Mouse (Mus musculus) midbrain, embryonic 10.5 days (tissue): ENCODE results near the gene Vmn1r79. TPM values are rescaled to one million over a fixed set of nuclear protein-coding genes. Genes with fewer than 3 reads are reported as not detected.
"Not testable (repeated sequence)": the region's sequence is repeated elsewhere in the genome, so short reads cannot be mapped to it uniquely, and the experiment has no call there.

Experiments
- DNase-seq: peaks from one replicate; pipeline ENCODE4 v3.0.0-alpha.2; 2017; ENCODE audit warnings: low spot score
- H3K27ac ChIP-seq: fragments of 300-500 bp; sonication (generic); replicated peaks from 2 replicates; pipeline ENCODE4 v1.5.1; 2016; ENCODE audit warnings: mild to moderate bottlenecking
- H3K27me3 ChIP-seq: fragments of 300-500 bp; sonication (generic); 2 replicates; pipeline ENCODE4 v1.6.1; 2016; ENCODE audit warnings: low read depth, mild to moderate bottlenecking; ENCODE audit not compliant: poor library complexity, severe bottlenecking
- H3K36me3 ChIP-seq: fragments of 300-500 bp; sonication (generic); 2 replicates; pipeline ENCODE4 v1.6.1; 2016; ENCODE audit warnings: mild to moderate bottlenecking, moderate library complexity
- H3K4me1 ChIP-seq: fragments of 300-500 bp; sonication (generic); 2 replicates; pipeline ENCODE4 v1.6.1; 2016
- H3K4me3 ChIP-seq: fragments of 300-500 bp; sonication (generic); 2 replicates; pipeline ENCODE4 v1.5.1; 2016; ENCODE audit warnings: mild to moderate bottlenecking, moderate library complexity
- H3K9me3 ChIP-seq: fragments of 300-500 bp; sonication (generic); replicated peaks from 2 replicates; pipeline ENCODE4 v1.6.1; 2016; ENCODE audit warnings: mild to moderate bottlenecking
- WGBS: fragments of 180-500 bp; shearing (Covaris S2); methylation state at CpG from one replicate; pipeline ENCODE4 v1.1.7; 2016; 5-methylcytosine and 5-hydroxymethylcytosine counted together
- polyA plus RNA-seq: library from polyadenylated mRNA; unstranded; fragments of >200 nt; fragmentation: Nextera tagmentation; extraction: Ambion mirVana; gene quantifications from 2 replicates; pipeline ENCODE4 v1.2.1, GENCODE M21; 2016

The Vmn1r79 gene
- polyA plus RNA-seq = not detected in 2 replicates

DNA sequence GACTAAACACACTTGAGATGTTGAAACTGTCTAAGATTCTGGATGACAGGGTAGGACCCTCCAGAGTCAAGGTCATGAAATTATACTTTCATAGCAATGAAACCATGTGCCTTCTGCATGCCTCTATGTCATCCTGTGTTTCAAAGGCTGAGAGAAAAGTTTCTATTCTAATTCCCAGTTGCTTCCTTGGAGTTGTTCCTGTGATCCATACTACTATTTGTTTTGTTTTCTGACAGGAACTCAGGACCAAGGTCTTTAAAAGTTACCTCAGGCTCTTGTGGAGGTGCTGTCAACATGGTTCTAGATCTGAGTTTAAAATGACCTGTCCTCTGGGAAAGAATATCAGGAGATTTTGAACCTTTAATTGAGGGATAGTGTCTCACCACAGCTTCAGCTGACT, at the start of gene Vmn1r79:
TSS of gene Vmn1r79 (plus strand) at position 301 of the 400 bp plus-strand sequence.
- not testable (repeated sequence) for H3K9me3 ChIP-seq, DNase-seq, H3K4me3 ChIP-seq, H3K27me3 ChIP-seq, H3K36me3 ChIP-seq, H3K4me1 ChIP-seq, H3K27ac ChIP-seq

DNA sequence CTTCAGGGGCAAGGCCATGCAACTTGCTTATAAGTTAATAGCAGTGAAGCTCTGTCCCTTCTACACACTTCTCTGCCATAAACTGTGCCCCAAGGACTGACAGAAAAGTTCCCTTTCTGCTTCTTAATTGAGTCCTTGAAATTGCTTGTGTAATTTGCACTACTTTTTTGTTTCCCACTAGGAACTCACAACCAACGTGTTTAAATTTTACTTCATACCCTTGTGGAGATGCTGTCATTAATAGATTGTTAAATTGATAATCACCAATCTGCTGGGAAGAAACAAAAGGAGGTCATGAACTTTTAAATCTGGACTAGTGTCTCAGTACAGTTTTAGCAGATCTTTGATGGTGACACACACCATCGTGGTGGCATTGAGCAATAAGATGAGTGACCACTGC, 21.1 kb upstream of the Vmn1r79 start, which contains the start of gene Vmn1r78:
TSS of gene Vmn1r78 (plus strand) at position 301 of the 400 bp plus-strand sequence.
- Histone ChIP-seq H3K4me3 (no peak within 1 kb of the TSS), H3K27me3 (no peaks in the 10 kb centered on the region), H3K27ac (no peak within 1 kb of the TSS), H3K9me3 (peaks cover 14% of the 10 kb centered on the region; the same call in 1 of the 2 replicates), H3K36me3 (no peaks in the 10 kb centered on the region), H3K4me1 (no peaks in the 10 kb centered on the region)
- no peak for DNase-seq
- 70% methylated on average over 2 of the region's 2 CpGs for WGBS

- not testable (repeated sequence) for H3K27me3 ChIP-seq, H3K4me1 ChIP-seq, H3K4me3 ChIP-seq, H3K9me3 ChIP-seq, H3K27ac ChIP-seq, H3K36me3 ChIP-seq, DNase-seq
- 69% methylated on average over 1 of the region's 1 CpGs for WGBS
Measured at GRCm38 (mm10) chr7:12156463-12156862, 14.6 kb upstream of the Vmn1r79 start.

DNA sequence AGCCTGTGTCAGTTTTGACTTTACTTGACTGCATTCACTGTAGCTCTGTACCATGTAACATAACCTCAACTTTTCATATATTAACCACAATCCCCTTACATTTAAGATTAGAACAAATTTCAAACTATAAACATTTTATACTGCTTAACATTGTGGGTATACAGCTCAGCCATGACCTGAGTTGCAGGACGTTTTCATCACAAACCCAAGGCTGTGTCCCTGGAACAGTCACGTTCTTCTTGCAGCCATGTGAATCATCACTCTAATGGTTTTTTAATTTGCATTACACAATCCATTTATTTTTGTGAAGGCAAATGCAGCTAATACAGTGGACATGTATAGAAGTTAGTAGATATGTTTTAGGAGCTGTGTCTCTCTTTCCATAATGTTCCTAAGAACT, 1.8 kb downstream of the Vmn1r79 start:
- H3K36me3 ChIP-seq, DNase-seq, H3K4me3 ChIP-seq, H3K4me1 ChIP-seq, H3K27me3 ChIP-seq, H3K9me3 ChIP-seq, H3K27ac ChIP-seq: not testable (repeated sequence)
- WGBS = 66% methylated on average over 2 of the region's 2 CpGs

- DNase-seq = no peak
- WGBS = 96% methylated on average over 1 of the region's 1 CpGs
- Histone ChIP-seq H3K4me3 (no peak within 1 kb of the TSS), H3K27me3 (no peaks in the 10 kb centered on the region), H3K9me3 (no peaks in the 10 kb centered on the region; the same call in 1 of the 2 replicates), H3K4me1 (no peaks in the 10 kb centered on the region), H3K36me3 (no peaks in the 10 kb centered on the region), H3K27ac (no peak within 1 kb of the TSS)
Measured at GRCm38 (mm10) chr7:12188986-12189385, 17.9 kb downstream of the Vmn1r79 start, which contains the start of gene Vmn1r80. TSS of gene Vmn1r80 (plus strand) at chr7:12189286.

- WGBS = 63% methylated on average over 2 of the region's 2 CpGs
- Histone ChIP-seq H3K4me1 (no peaks in the 10 kb centered on the region), H3K36me3 (no peaks in the 10 kb centered on the region), H3K9me3 (peaks cover 22% of the 10 kb centered on the region), H3K27me3 (no peaks in the 10 kb centered on the region), H3K27ac (no peak overlapping the region), H3K4me3 (no peak overlapping the region)
- no peak for DNase-seq
Measured at GRCm38 (mm10) chr7:12204141-12204540, 33.1 kb downstream of the Vmn1r79 start.

Other genes with a start within 250 kb of the Vmn1r79 start
- not detected in 2 replicates for gene Vmn1r76, start 233.1 kb upstream of the Vmn1r79 start, polyA plus RNA-seq
- gene Vmn1r77, start 134.5 kb upstream of the Vmn1r79 start, polyA plus RNA-seq = not detected in 2 replicates
- not detected in 2 replicates for gene Vmn1r78, start 21.0 kb upstream of the Vmn1r79 start, polyA plus RNA-seq
- gene Vmn1r80, start 18.0 kb downstream of the Vmn1r79 start, polyA plus RNA-seq = not detected in 2 replicates
- not detected in 2 replicates for gene Vmn1r81, start 97.0 kb downstream of the Vmn1r79 start, polyA plus RNA-seq
- not detected in 2 replicates for gene Vmn1r82, start 129.2 kb downstream of the Vmn1r79 start, polyA plus RNA-seq
- not detected in 2 replicates for gene Vmn1r83, start 158.2 kb downstream of the Vmn1r79 start, polyA plus RNA-seq
- not detected in 2 replicates for gene Vmn1r84, start 198.0 kb downstream of the Vmn1r79 start, polyA plus RNA-seq